Mouse (Mus musculus) CD4-positive naive resting alpha-beta T cell, adult 76 days (primary cell): ENCODE data around the gene Bloc1s4. TPM values are rescaled to one million over a fixed set of nuclear protein-coding genes. Genes with fewer than 3 reads are reported as not detected.

Experiments
- total RNA-seq: library from RNA; stranded (reverse); gene quantifications from one replicate; pipeline ENCODE4 v1.2.4, GENCODE M21; 2023

Bloc1s4 gene
- 28.3 TPM for total RNA-seq

DNA sequence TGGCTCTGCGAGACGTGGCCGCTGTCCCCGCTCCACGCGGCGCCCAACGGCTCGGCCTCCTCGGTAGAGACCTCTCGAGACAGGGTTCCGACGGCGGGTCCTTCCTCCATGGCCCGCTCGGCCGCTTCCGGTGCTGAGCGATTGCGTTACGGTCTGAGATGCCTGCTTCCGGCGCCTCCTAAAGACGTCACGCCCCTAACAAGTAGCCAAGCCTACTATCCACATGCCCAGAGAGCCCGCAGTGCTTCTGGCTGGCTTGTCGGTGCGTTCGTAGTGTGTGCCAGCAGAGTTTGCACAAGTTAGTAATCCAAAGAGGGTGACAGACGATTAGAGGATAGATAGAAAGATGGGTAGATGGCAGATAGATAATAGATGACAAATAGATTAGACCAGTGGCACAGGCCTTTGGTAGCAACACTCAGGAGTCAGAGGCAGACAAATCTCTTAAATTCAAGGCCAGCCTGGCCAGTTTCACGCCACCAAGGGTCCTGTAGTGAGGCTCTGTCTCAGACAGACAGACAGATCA lies at the start of gene Bloc1s4:
TSS of gene Bloc1s4 (minus strand) at position 115 of the 526 bp plus-strand sequence.

DNA sequence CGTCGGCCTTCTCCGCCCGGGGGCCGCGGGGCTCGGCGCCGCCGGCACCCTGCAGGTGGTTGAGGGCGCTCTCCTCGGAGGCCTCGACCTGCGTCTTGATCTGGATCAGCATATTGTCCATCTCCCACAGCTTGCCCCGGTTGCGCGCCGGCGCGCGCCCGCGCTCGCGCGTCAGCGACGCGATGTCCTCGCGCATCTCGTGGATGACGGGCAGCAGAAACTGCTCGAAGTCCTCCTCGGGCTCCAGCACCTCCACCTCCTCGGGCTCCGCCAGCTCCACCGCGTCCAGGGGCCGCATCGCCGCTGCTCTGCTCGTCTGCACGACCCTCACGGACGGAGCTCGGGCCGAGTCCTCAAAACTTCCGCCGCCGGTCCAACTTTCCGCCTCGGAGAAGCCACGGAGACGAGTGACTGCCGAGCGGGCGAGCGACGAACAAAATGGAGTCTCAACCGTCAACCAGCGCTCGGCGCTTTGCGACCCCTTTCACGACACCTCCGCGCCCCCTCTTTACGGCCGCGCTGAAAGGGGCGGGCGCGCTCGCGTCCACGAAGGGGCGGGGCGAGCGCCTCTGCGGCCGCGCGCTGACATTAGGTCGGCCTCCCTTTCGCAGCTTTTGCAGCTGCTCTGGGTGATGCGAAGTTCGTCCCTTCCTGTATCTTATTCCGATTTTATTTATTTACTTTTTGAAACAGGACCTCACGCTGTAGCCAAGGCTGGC lies 48.0 kb upstream of the Bloc1s4 start, which contains the start of gene Mrfap1:
TSS of gene Mrfap1 (minus strand) at position 477 of the 719 bp plus-strand sequence.

Other genes starting within 250 kb of the Bloc1s4 start
- gene Tbc1d14, start 155.4 kb downstream of the Bloc1s4 start, total RNA-seq = 90.8 TPM
- gene D5Ertd579e, start 52.6 kb downstream of the Bloc1s4 start, total RNA-seq = 40.7 TPM
- gene Mrfap1, start 48.1 kb upstream of the Bloc1s4 start, total RNA-seq = 128 TPM
- 26.2 TPM for gene Man2b2, start 82.0 kb upstream of the Bloc1s4 start, total RNA-seq
- gene Ppp2r2c, start 119.9 kb upstream of the Bloc1s4 start, total RNA-seq = not detected
- gene Wfs1, start 240.6 kb upstream of the Bloc1s4 start, total RNA-seq = 3.0 TPM